ENCODE assay signal across 8 mouse cellular contexts in genomic region chr1:61298064-61298463, GRCm38 (mm10).
DNase-seq lines count a peak whose midpoint lies in the region; ATAC-seq and TF ChIP-seq lines count a peak whose summit lies in the region.

No protein-coding gene starts in this region.

- H3K9me3 ChIP-seq in forebrain, embryonic 15.5 days = no peaks in the 10 kb centered on the region
- H3K9me3 ChIP-seq in intestine, postnatal 0 days (ENCODE audit: control insufficient read depth) = no peaks in the 10 kb centered on the region
- no peaks in the 10 kb centered on the region for H3K9me3 ChIP-seq in limb, embryonic 14.5 days (ENCODE audit: control insufficient read depth, low read length)

- no peak overlapping the region for H3K9ac ChIP-seq in forebrain, embryonic 15.5 days (replicated peaks)
- no peak overlapping the region for H3K9ac ChIP-seq in intestine, postnatal 0 days (ENCODE audit: low read depth, low read length)
- H3K9ac ChIP-seq in limb, embryonic 14.5 days (ENCODE audit: low read depth, low read length, severe bottlenecking) = no peak overlapping the region

- WGBS in forebrain, embryonic 15.5 days = 19% methylated on average over 3 of the region's 3 CpGs
- WGBS in intestine, postnatal 0 days = 42% methylated on average over 3 of the region's 3 CpGs
- whole genome bisulfite sequencing in limb, embryonic 14.5 days = 12% methylated on average over 3 of the region's 3 CpGs

- H3K27ac ChIP-seq in forebrain, embryonic 15.5 days (replicated peaks) = peak overlapping the region; percentile 47
- no peak overlapping the region for H3K27ac ChIP-seq in intestine, postnatal 0 days (ENCODE audit: low read depth, low read length)
- H3K27ac ChIP-seq in limb, embryonic 14.5 days (replicated peaks; ENCODE audit: low read depth, low read length) = peak overlapping the region; percentile 52; the same call in 1 of the 2 replicates

- no peak overlapping the region for H3K4me3 ChIP-seq in forebrain, embryonic 15.5 days
- no peak overlapping the region for H3K4me3 ChIP-seq in intestine, postnatal 0 days (ENCODE audit: low read depth, low read length)
- no peak overlapping the region for H3K4me3 ChIP-seq in limb, embryonic 14.5 days (replicated peaks; ENCODE audit: low read length)

- H3K4me2 ChIP-seq in forebrain, embryonic 15.5 days (replicated peaks) = no peak overlapping the region
- no peak overlapping the region for H3K4me2 ChIP-seq in intestine, postnatal 0 days (replicated peaks; ENCODE audit: low read depth)
- H3K4me2 ChIP-seq in limb, embryonic 14.5 days (replicated peaks; ENCODE audit: low read depth, low read length, severe bottlenecking) = no peak overlapping the region

- TF ChIP-seq POLR2A in limb, embryonic 14.5 days (IDR thresholded peaks at IDR 0.05; ENCODE audit: borderline replicate concordance, extremely low read depth, insufficient read depth, insufficient read length) = no peak

- H3K36me3 ChIP-seq in forebrain, embryonic 15.5 days = no peaks in the 10 kb centered on the region
- H3K36me3 ChIP-seq in intestine, postnatal 0 days (ENCODE audit: control insufficient read depth, insufficient read depth) = no peaks in the 10 kb centered on the region
- H3K36me3 ChIP-seq in limb, embryonic 14.5 days (ENCODE audit: control insufficient read depth, insufficient read depth, low read length) = no peaks in the 10 kb centered on the region

- H3K4me1 ChIP-seq in forebrain, embryonic 15.5 days = peaks cover 47% of the 10 kb centered on the region
- no peaks in the 10 kb centered on the region for H3K4me1 ChIP-seq in intestine, postnatal 0 days (replicated peaks; ENCODE audit: control insufficient read depth, insufficient read depth, low read length)
- peaks cover 34% of the 10 kb centered on the region for H3K4me1 ChIP-seq in limb, embryonic 14.5 days (ENCODE audit: control insufficient read depth, insufficient read depth, low read length)

- DNase-seq in layer of hippocampus, adult 11-12 months (ENCODE audit: low spot score) = peak; percentile 77
- DNase-seq in layer of hippocampus, postnatal 25 days (ENCODE audit: extremely low spot score in 1 of 2, low spot score in 1 of 2) = no peak
- peak; percentile 60 for DNase-seq in ZHBTc4 (ENCODE audit: low read depth, low spot score)
- peak; percentile 94 for DNase-seq in limb, embryonic 14.5 days (ENCODE audit: low spot score)
- peak; percentile 93 for DNase-seq in retina, embryonic 14.5 days (ENCODE audit: low spot score)
- DNase-seq in urinary bladder, postnatal 4 days (ENCODE audit: low spot score in 2 of 2) = no peak

- peaks cover 4% of the 10 kb centered on the region; the same call in 1 of the 2 replicates for H3K27me3 ChIP-seq in forebrain, embryonic 15.5 days
- H3K27me3 ChIP-seq in intestine, postnatal 0 days (replicated peaks; ENCODE audit: control insufficient read depth, insufficient read depth, low read length) = no peaks in the 10 kb centered on the region
- no peaks in the 10 kb centered on the region for H3K27me3 ChIP-seq in limb, embryonic 14.5 days (ENCODE audit: control insufficient read depth, insufficient read depth, low read length)

- no peak for ATAC-seq in forebrain, embryonic 15.5 days (replicated peaks)
- no peak for ATAC-seq in intestine, postnatal 0 days
- peak; percentile 69 for ATAC-seq in limb, embryonic 14.5 days (ENCODE audit: low FRiP score, low read depth)

- peak; percentile 77 for TF ChIP-seq CTCF in intestine, postnatal 0 days (IDR thresholded peaks at IDR 0.05; ENCODE audit: low read depth)

Comparison
In these comparisons a context has a peak if more than half of its experiments do, and no peak if none do; other contexts are left out.
1. DNase-seq: peak in layer of hippocampus, adult 11-12 months (single experiment), ZHBTc4 (single experiment), limb, embryonic 14.5 days (single experiment) and retina, embryonic 14.5 days (single experiment); none in layer of hippocampus, postnatal 25 days (0 of 2) and urinary bladder, postnatal 4 days (0 of 2).